36 mouse cellular contexts compared by ENCODE assay signal in genomic region chr16:25265177-25265576, GRCm38 (mm10). TPM values are rescaled to one million over a fixed set of nuclear protein-coding genes. Genes with fewer than 3 reads are reported as not detected.
A peak's percentile ranks its signal among the peaks of the same experiment; 100 is the strongest.
DNase-seq lines count a peak whose midpoint lies in the region; ATAC-seq lines count a peak whose summit lies in the region.
"Had no signal": no experiment of that assay in that cellular context is flagged by ENCODE, and none has a peak within 500 bp of the region (broad histone marks: within the 10 kb centered on the region; RNA-seq: fewer than 3 reads in every experiment).

No protein-coding gene starts in this region.

- WGBS in midbrain, embryonic 11.5 days, result 89% methylated on average over 11 of the region's 11 CpGs
- 87% methylated on average over 11 of the region's 11 CpGs for whole genome bisulfite sequencing in midbrain, embryonic 16.5 days

- no peak overlapping the region for H3K4me3 ChIP-seq in midbrain, embryonic 11.5 days (ENCODE audit: low read depth, low read length)
- H3K4me3 ChIP-seq in midbrain, embryonic 16.5 days (ENCODE audit: low read depth, low read length), result no peak overlapping the region
- H3K4me3 ChIP-seq: forebrain, embryonic 12.5 days; hindbrain, embryonic 10.5 days; hindbrain, embryonic 15.5 days; layer of hippocampus, adult 2 months; limb, embryonic 10.5 days; limb, embryonic 15.5 days; liver, embryonic 13.5 days; midbrain, embryonic 15.5 days had no signal

- intact Hi-C loops in left cerebral cortex, postnatal 25 days (cut with DNase I), result loop anchor here (1.0 to 2.0 kb wide), 2 partner anchors 49 to 84 kb away; no protein-coding TSS in a partner anchor

- H3K9me3 ChIP-seq in midbrain, embryonic 11.5 days (ENCODE audit: control insufficient read depth, low read length), result no peaks in the 10 kb centered on the region
- H3K9me3 ChIP-seq in midbrain, embryonic 16.5 days (replicated peaks; ENCODE audit: control insufficient read depth, low read length, poor library complexity, severe bottlenecking), result no peaks in the 10 kb centered on the region
- H3K9me3 ChIP-seq: forebrain, embryonic 12.5 days; hindbrain, embryonic 10.5 days; hindbrain, embryonic 15.5 days; limb, embryonic 10.5 days; limb, embryonic 15.5 days; liver, embryonic 13.5 days; midbrain, embryonic 15.5 days had no signal

- no peaks in the 10 kb centered on the region for H3K4me1 ChIP-seq in midbrain, embryonic 11.5 days (ENCODE audit: control insufficient read depth, insufficient read depth, low read length)
- no peaks in the 10 kb centered on the region; the same call in 1 of the 2 replicates for H3K4me1 ChIP-seq in midbrain, embryonic 16.5 days (ENCODE audit: control insufficient read depth, insufficient read depth, low read length)
- H3K4me1 ChIP-seq: forebrain, embryonic 12.5 days; limb, embryonic 10.5 days; limb, embryonic 15.5 days; liver, embryonic 13.5 days; midbrain, embryonic 15.5 days had no signal

- H3K9ac ChIP-seq in midbrain, embryonic 11.5 days (ENCODE audit: low read length), result no peak overlapping the region
- no peak overlapping the region for H3K9ac ChIP-seq in midbrain, embryonic 16.5 days (ENCODE audit: low read depth, low read length)
- H3K9ac ChIP-seq: forebrain, embryonic 12.5 days; hindbrain, embryonic 15.5 days; limb, embryonic 15.5 days; liver, embryonic 13.5 days; midbrain, embryonic 15.5 days had no signal

- H3K36me3 ChIP-seq in midbrain, embryonic 11.5 days (ENCODE audit: control insufficient read depth, insufficient read depth, low read length), result no peaks in the 10 kb centered on the region
- H3K36me3 ChIP-seq in midbrain, embryonic 16.5 days (ENCODE audit: control insufficient read depth, insufficient read depth, low read length), result no peaks in the 10 kb centered on the region
- H3K36me3 ChIP-seq: forebrain, embryonic 12.5 days; hindbrain, embryonic 10.5 days; hindbrain, embryonic 15.5 days; limb, embryonic 10.5 days; limb, embryonic 15.5 days; liver, embryonic 13.5 days; midbrain, embryonic 15.5 days had no signal

- no peak for ATAC-seq in midbrain, embryonic 11.5 days (ENCODE audit: low FRiP score)
- ATAC-seq in midbrain, embryonic 16.5 days, result no peak
- ATAC-seq in erythroblast, adult 5-6 weeks (replicated peaks; ENCODE audit: low FRiP score, poor library complexity, severe bottlenecking), result no peak
- ATAC-seq in megakaryocyte progenitor cell, adult 5-6 weeks (replicated peaks; ENCODE audit: poor library complexity), result no peak
- ATAC-seq: inflammation-experienced regulatory T-cells, adult 6 months; midbrain, embryonic 15.5 days had no signal

- peak; percentile 62 for DNase-seq in midbrain, embryonic 11.5 days (ENCODE audit: low spot score, missing footprints)
- DNase-seq in right cerebral cortex, adult 2 months (ENCODE audit: low spot score in 2 of 2), result peak; percentile 49 to 68
- DNase-seq in right cerebral cortex, postnatal 4 days, result no peak
- peak; percentile 58 to 68 for DNase-seq in frontal cortex, postnatal 36 days (ENCODE audit: low spot score in 2 of 2)
- DNase-seq in left cerebral cortex, postnatal 25 days (ENCODE audit: low spot score in 2 of 2), result peak; percentile 27 to 87
- DNase-seq: adrenal gland, postnatal 25 days; B cell, adult 2 months; cerebellum, adult 18-20 months; heart, postnatal 14 days; kidney, adult 2 months; kidney, postnatal 36 days; liver, embryonic 13.5 days; lung, adult 2 months; lung, postnatal 10 days had no signal

- H3K27ac ChIP-seq in midbrain, embryonic 11.5 days (ENCODE audit: low read depth, low read length), result no peak overlapping the region
- H3K27ac ChIP-seq in midbrain, embryonic 16.5 days (ENCODE audit: low read length), result no peak overlapping the region
- H3K27ac ChIP-seq: forebrain, embryonic 12.5 days; hindbrain, embryonic 10.5 days; hindbrain, embryonic 15.5 days; layer of hippocampus, adult 2 months; limb, embryonic 10.5 days; limb, embryonic 15.5 days; liver, embryonic 13.5 days; macrophage; midbrain, embryonic 15.5 days had no signal

- no peak overlapping the region for H3K4me2 ChIP-seq in midbrain, embryonic 11.5 days
- H3K4me2 ChIP-seq in midbrain, embryonic 16.5 days (ENCODE audit: low read length), result no peak overlapping the region
- H3K4me2 ChIP-seq: forebrain, embryonic 12.5 days; hindbrain, embryonic 15.5 days; limb, embryonic 15.5 days; liver, embryonic 13.5 days; midbrain, embryonic 15.5 days had no signal

- H3K27me3 ChIP-seq in midbrain, embryonic 11.5 days (ENCODE audit: control insufficient read depth, insufficient read depth, low read length), result no peaks in the 10 kb centered on the region
- H3K27me3 ChIP-seq in midbrain, embryonic 16.5 days (ENCODE audit: control insufficient read depth, insufficient read depth, low read depth, low read length), result no peaks in the 10 kb centered on the region
- H3K27me3 ChIP-seq: hindbrain, embryonic 15.5 days; liver, embryonic 13.5 days; midbrain, embryonic 15.5 days had no signal

RNA-seq across cellular contexts. Expression of gene Tprg, which starts 21.4 kb away (rescaled TPM):
- polyA plus RNA-seq in midbrain, embryonic 11.5 days (2014; fragmentation: Nextera tagmentation; extraction: Ambion mirVana), result not detected in 2 replicates
- polyA plus RNA-seq in midbrain, embryonic 16.5 days (2015; fragmentation: Nextera tagmentation; extraction: Ambion mirVana), result not detected in 2 replicates
- not detected for total RNA-seq in left cerebral cortex, postnatal 25 days (2021)
- total RNA-seq in erythroblast, adult 5-6 weeks (2015; ENCODE audit: low replicate concordance), result not detected in 2 replicates
- not detected in 2 replicates for total RNA-seq in erythroblast, adult 5-6 weeks (2017; ENCODE audit: low replicate concordance)
- total RNA-seq in megakaryocyte progenitor cell, adult 5-6 weeks (2015), result not detected in 2 replicates
- not detected in 2 replicates for total RNA-seq in megakaryocyte progenitor cell, adult 5-6 weeks (2017)
- total RNA-seq: adrenal gland, adult 18-20 months; adrenal gland, postnatal 25 days; gastrocnemius, adult 8-10 months; gastrocnemius, postnatal 4 days; heart, adult 8-10 months; heart, postnatal 14 days; layer of hippocampus, adult 2 months; layer of hippocampus, postnatal 14 days had no signal
- polyA plus RNA-seq: brain, embryonic 14.5 days; cortical plate, adult 2 months; forebrain, embryonic 12.5 days; heart, embryonic 14.5 days; hindbrain, embryonic 10.5 days; hindbrain, embryonic 15.5 days; kidney, embryonic 16.5 days; limb, embryonic 10.5 days; liver, embryonic 13.5 days; macrophage; neural tube, embryonic 11.5 days had no signal
